Mouse (Mus musculus) lung, postnatal 0 days (tissue): ENCODE data around the gene Fam160a1. TPM values are rescaled to one million over a fixed set of nuclear protein-coding genes. Genes with fewer than 3 reads are reported as not detected.

Experiments used
- ATAC-seq: fragments of 200-750 bp; cut with Nextera tagmentation; 2 replicates; pipeline ENCODE4 v1.8.0; 2017; ENCODE audit warnings: moderate library complexity
- DNase-seq: peaks from one replicate; pipeline ENCODE4 v3.0.0-alpha.2; 2016; ENCODE audit warnings: low spot score
- H3K27ac ChIP-seq: fragments of 300-500 bp; sonication (generic); 2 replicates; pipeline ENCODE4 v1.5.1; 2014; ENCODE audit warnings: antibody characterized with exemption, mild to moderate bottlenecking, low read length, mixed read lengths
- H3K27me3 ChIP-seq: fragments of 300-500 bp; sonication (generic); replicated peaks from 2 replicates; pipeline ENCODE4 v1.6.1; 2014; ENCODE audit warnings: low read length, mixed read lengths; ENCODE audit not compliant: insufficient read depth
- H3K36me3 ChIP-seq: fragments of 300-500 bp; sonication (generic); 2 replicates; pipeline ENCODE4 v1.6.1; 2014; ENCODE audit warnings: low read length, mixed read lengths; ENCODE audit not compliant: insufficient read depth
- H3K4me1 ChIP-seq: fragments of 300-500 bp; sonication (generic); 2 replicates; pipeline ENCODE4 v1.6.1; 2014; ENCODE audit warnings: antibody characterized with exemption, low read depth, low read length, mixed read lengths; ENCODE audit not compliant: insufficient read depth
- H3K4me2 ChIP-seq: fragments of 300-500 bp; sonication (generic); replicated peaks from 2 replicates; pipeline ENCODE4 v1.6.1; 2014; ENCODE audit warnings: low read depth, mild to moderate bottlenecking, low read length, moderate library complexity, mixed read lengths
- H3K4me3 ChIP-seq: fragments of 300-500 bp; sonication (generic); 2 replicates; pipeline ENCODE4 v1.5.1; 2014; ENCODE audit warnings: low read depth, low read length
- H3K9ac ChIP-seq: fragments of 300-500 bp; sonication (generic); replicated peaks from 2 replicates; pipeline ENCODE4 v1.6.1; 2014; ENCODE audit warnings: low read depth, mild to moderate bottlenecking
- H3K9me3 ChIP-seq: fragments of 300-500 bp; sonication (generic); 2 replicates; pipeline ENCODE4 v1.6.1; 2016; ENCODE audit warnings: low read length, mixed read lengths
- CTCF ChIP-seq: IDR thresholded peaks from 2 replicates; pipeline ENCODE4 v1.5.1; 2016; ENCODE audit warnings: antibody characterized with exemption, mild to moderate bottlenecking
- EP300 ChIP-seq: IDR thresholded peaks from 2 replicates; pipeline ENCODE4 v1.6.1; 2016; ENCODE audit warnings: antibody characterized with exemption, mild to moderate bottlenecking, control low read depth
- WGBS: fragments of 180-500 bp; shearing (Covaris S2); extraction: QIAGEN DNeasy Blood & Tissue Kit; methylation state at CpG from one replicate; pipeline ENCODE4 v1.1.7; 2014; 5-methylcytosine and 5-hydroxymethylcytosine counted together
- polyA plus RNA-seq: library from polyadenylated mRNA; unstranded; fragments of >200 nt; fragmentation: Nextera tagmentation; extraction: Ambion mirVana; gene quantifications from 2 replicates; pipeline ENCODE4 v1.2.1, GENCODE M21; 2015

Fam160a1 gene
- polyA plus RNA-seq = 4.6 and 5.3 TPM in 2 replicates

DNA sequence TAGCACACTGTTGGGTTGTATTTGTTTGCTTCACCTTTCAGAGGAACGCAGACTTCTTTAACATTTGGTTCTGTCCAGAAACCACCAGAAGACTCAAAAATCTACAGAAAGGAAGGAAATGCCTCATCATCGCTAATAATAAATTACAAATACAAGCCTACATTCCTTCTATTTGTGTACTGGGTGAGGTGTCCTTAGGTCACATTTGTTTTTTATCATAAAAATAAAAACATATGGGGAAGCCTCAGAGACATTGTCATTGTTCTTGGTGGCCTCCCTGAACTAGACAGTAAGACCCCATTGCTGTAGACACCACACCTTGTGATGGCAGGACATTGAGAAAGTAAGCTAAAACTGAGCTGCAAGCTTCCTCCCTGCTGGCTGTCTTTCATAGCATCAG, at the start of gene Fam160a1:
Fam160a1 (minus strand) TSS at position 101 of the 400 bp plus-strand sequence.
- Histone ChIP-seq H3K9ac (no peak within 1 kb of the TSS), H3K4me2 (no peak within 1 kb of the TSS), H3K4me1 (no peaks in the 10 kb centered on the region), H3K27ac (no peak within 1 kb of the TSS), H3K27me3 (no peaks in the 10 kb centered on the region), H3K9me3 (no peaks in the 10 kb centered on the region), H3K4me3 (no peak within 1 kb of the TSS), H3K36me3 (no peaks in the 10 kb centered on the region)
- TF ChIP-seq CTCF (no peak), EP300 (no peak)
- ATAC-seq (no peak), DNase-seq (no peak)
- WGBS = 79% methylated on average over 2 of the region's 2 CpGs

DNA sequence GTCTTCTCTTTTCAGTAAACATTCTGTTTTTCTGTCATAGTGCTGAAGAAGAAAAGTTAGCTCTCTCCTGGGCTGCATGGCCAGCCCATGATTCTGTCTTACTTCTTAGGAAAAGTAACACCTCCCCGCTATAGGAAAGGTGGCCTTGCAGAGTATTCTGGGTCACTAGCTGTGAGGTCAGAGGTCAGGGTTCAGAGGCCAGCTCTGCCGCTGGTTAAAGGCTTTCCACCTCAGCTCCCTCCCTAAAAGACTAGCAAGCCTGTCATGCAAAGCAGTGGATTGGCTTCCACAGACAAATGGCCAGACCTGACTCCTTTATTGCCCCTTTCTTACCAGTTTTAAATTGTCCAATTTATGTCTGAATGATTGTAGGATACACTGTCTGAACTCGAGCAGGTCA, 46.9 kb upstream of the Fam160a1 start:
- 23% methylated on average over 3 of the region's 3 CpGs for WGBS
- Histone ChIP-seq H3K27me3 (no peaks in the 10 kb centered on the region), H3K9me3 (no peaks in the 10 kb centered on the region), H3K27ac (no peak overlapping the region), H3K4me1 (no peaks in the 10 kb centered on the region), H3K36me3 (no peaks in the 10 kb centered on the region), H3K4me3 (no peak overlapping the region), H3K4me2 (no peak overlapping the region), H3K9ac (no peak overlapping the region)
- no peak for DNase-seq
- no peak for ATAC-seq
- TF ChIP-seq CTCF = no peak
- no peak for TF ChIP-seq EP300

DNA sequence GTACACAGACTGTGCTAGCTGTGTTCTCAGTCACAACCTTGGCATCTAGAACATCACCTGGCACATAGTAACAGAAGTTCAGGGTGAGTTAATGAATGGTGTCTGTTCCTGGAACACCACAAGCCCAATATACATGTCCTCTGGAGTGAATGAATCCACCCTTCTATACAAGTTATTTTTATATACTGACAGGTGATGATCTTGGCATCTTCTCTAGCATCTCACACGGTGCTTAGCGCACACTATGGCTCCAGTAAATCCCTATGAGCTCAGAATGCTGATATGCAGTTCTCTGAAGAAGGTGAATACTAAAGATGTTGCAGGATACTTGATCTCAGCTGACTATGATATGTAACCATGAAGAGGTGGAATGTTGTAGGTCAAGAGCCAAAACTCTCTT, 45.8 kb upstream of the Fam160a1 start:
- Histone ChIP-seq H3K36me3 (no peaks in the 10 kb centered on the region), H3K4me3 (no peak overlapping the region), H3K4me1 (no peaks in the 10 kb centered on the region), H3K9me3 (no peaks in the 10 kb centered on the region), H3K4me2 (no peak overlapping the region), H3K9ac (no peak overlapping the region), H3K27ac (no peak overlapping the region), H3K27me3 (no peaks in the 10 kb centered on the region)
- no peak for TF ChIP-seq EP300
- TF ChIP-seq CTCF = no peak
- DNase-seq = no peak
- WGBS = 86% methylated on average over 2 of the region's 2 CpGs
- ATAC-seq = no peak

DNA sequence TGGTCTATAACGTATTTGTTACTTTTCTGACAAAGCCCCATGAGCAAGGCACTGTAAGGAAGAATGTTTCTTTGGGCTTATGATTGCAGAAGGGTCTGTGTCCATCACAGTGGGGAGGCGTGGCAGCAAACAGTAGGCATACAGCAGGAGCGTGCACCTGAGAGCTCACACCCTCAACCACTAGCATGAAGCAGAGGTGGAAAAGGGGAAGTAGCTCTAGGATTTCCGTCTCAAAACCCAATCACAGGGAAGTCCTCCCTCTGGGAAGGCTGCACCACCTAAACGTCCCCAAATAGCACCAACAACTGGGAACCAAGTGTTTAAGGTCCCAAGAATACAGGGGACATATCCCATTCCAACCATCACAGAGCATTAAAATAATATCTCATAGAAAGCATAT, 43.9 kb upstream of the Fam160a1 start:
- no peak overlapping the region for H3K27ac ChIP-seq

GRCm38 (mm10) chr3:85859311-85859710, 42.2 kb upstream of the Fam160a1 start:
- WGBS = 48% methylated on average over 6 of the region's 6 CpGs
- H3K4me3 ChIP-seq = no peak overlapping the region
- TF ChIP-seq CTCF (no peak), EP300 (no peak)
- 0 out of 2 replicates have a peak overlapping the region, but pooled peaks have one; percentile 34 for H3K27ac ChIP-seq
- ATAC-seq (no peak), DNase-seq (no peak)
- H3K27me3 ChIP-seq = no peaks in the 10 kb centered on the region
- H3K36me3 ChIP-seq = no peaks in the 10 kb centered on the region
- no peaks in the 10 kb centered on the region for H3K9me3 ChIP-seq
- no peak overlapping the region for H3K9ac ChIP-seq
- no peak overlapping the region for H3K4me2 ChIP-seq
- H3K4me1 ChIP-seq = no peaks in the 10 kb centered on the region; the same call in 1 of the 2 replicates

More for the DNA sequence above, 43.9 kb upstream of the Fam160a1 start:
- Histone ChIP-seq H3K9ac (no peak overlapping the region), H3K27me3 (no peaks in the 10 kb centered on the region), H3K4me2 (no peak overlapping the region), H3K4me1 (no peaks in the 10 kb centered on the region; the same call in 1 of the 2 replicates), H3K4me3 (no peak overlapping the region), H3K36me3 (no peaks in the 10 kb centered on the region), H3K9me3 (no peaks in the 10 kb centered on the region)
- ATAC-seq (no peak), DNase-seq (no peak)
- WGBS = 69% methylated on average over 5 of the region's 5 CpGs
- no peak for TF ChIP-seq CTCF
- no peak for TF ChIP-seq EP300

DNA sequence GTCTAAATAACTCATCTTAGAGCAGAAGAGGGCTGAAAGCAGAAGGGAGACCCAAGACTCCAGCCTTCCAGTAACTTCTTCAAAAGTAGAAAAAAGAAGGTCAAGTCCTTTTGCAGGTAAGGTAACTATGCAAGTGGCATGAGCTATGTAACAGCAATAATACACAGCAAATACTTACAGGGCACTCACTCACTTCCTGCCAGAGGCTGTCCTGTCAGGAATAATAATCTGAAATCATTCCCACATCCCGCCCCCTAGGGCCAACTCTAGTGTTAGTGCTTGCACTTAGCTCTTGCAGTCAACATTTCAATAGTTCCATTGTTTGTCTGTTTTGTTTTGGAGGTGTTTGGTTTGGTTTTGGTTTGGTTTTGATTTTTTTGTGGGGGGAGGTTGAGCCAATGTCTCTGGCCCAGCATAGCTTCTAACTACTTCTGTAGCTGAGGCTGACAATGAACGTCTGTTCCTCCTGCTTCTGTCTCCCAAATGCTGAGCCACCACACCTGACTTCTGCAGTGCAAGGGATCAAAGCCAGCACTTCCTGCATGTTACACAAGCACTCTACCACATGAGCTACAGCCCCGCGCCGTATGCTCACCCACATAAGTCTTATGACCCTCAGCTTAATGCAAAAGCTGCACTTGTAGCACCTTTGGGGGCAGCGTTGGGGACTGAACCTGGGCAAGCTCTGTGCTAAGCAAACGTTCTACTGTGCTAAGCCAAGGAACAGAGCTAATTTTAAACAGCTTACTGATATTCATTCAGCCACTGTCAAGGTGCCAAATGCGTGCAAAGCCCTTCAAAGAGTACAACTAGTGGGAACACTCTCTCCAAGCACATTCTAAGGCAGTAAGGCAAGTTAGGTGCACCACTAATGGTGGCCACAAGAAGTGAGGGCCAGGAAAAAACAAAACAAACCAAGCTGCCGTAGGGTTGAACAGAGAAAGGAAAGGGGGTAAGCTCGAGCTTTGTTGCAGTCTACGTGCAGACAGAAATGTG, 41.3 kb upstream of the Fam160a1 start:
- no peak overlapping the region for H3K4me3 ChIP-seq
- WGBS = 33% methylated on average over 11 of the region's 11 CpGs
- H3K9me3 ChIP-seq = no peaks in the 10 kb centered on the region
- peak; percentile 71 for DNase-seq
- H3K4me1 ChIP-seq = no peaks in the 10 kb centered on the region; the same call in 1 of the 2 replicates
- H3K36me3 ChIP-seq = no peaks in the 10 kb centered on the region
- 0 out of 2 replicates have a peak overlapping the region, but pooled peaks have one; percentile 0 for H3K4me2 ChIP-seq
- peak; percentile 84 for ATAC-seq
- H3K9ac ChIP-seq = no peak overlapping the region
- peak overlapping the region; percentile 34 for H3K27ac ChIP-seq
- H3K27me3 ChIP-seq = no peaks in the 10 kb centered on the region
- TF ChIP-seq CTCF = peak; percentile 28
- TF ChIP-seq EP300 = peak; percentile 80
